Mouse (Mus musculus) left cerebral cortex, postnatal 14 days (tissue): Measurements from ENCODE around the gene Lrrc75a. TPM values are rescaled to one million over a fixed set of nuclear protein-coding genes. Genes with fewer than 3 reads are reported as not detected.
"Not testable (repeated sequence)": the region's sequence is repeated elsewhere in the genome, so short reads cannot be mapped to it uniquely, and the experiment has no call there.

ENCODE experiments used
- DNase-seq, 2 experiments: peaks; one replicate each; pipeline ENCODE4 v3.0.0; 2021 to 2022; ENCODE audit warnings: low spot score in 2 of 2, mixed read lengths in 1 of 2
- intact Hi-C: fragments of 180-260 bp; cut with DNase I; formaldehyde crosslinking; loops from one replicate; pipeline ENCODE4 v1.15.1; 2025
- long read RNA-seq, 2 experiments: library from polyadenylated mRNA; stranded (forward); transcript quantifications; one replicate each; pipeline ENCODE4 v2.0.0; 2021
- total RNA-seq, 2 experiments: library from RNA; stranded (reverse); gene quantifications; 2 replicates each; pipeline ENCODE4 v1.2.3; 2021

Lrrc75a gene
- 10 to 100 TPM; 16.4 to 16.8 TPM for total RNA-seq
- long read RNA-seq, experiment 1, transcript Lrrc75a-201 (4 exons, 1,984 nt): major isoform, 10 of 14 reads
- long read RNA-seq, experiment 1, partial matches to known transcripts: 0 of 14 reads
- long read RNA-seq, experiment 1, other reads (novel, unspliced or antisense): 3 of 14 reads
- long read RNA-seq, experiment 2, transcript Lrrc75a-201 (4 exons, 1,984 nt): major isoform, 16 of 22 reads
- long read RNA-seq, experiment 2, partial matches to known transcripts: 0 of 22 reads
- long read RNA-seq, experiment 2, other reads (novel, unspliced or antisense): 5 of 22 reads

DNA sequence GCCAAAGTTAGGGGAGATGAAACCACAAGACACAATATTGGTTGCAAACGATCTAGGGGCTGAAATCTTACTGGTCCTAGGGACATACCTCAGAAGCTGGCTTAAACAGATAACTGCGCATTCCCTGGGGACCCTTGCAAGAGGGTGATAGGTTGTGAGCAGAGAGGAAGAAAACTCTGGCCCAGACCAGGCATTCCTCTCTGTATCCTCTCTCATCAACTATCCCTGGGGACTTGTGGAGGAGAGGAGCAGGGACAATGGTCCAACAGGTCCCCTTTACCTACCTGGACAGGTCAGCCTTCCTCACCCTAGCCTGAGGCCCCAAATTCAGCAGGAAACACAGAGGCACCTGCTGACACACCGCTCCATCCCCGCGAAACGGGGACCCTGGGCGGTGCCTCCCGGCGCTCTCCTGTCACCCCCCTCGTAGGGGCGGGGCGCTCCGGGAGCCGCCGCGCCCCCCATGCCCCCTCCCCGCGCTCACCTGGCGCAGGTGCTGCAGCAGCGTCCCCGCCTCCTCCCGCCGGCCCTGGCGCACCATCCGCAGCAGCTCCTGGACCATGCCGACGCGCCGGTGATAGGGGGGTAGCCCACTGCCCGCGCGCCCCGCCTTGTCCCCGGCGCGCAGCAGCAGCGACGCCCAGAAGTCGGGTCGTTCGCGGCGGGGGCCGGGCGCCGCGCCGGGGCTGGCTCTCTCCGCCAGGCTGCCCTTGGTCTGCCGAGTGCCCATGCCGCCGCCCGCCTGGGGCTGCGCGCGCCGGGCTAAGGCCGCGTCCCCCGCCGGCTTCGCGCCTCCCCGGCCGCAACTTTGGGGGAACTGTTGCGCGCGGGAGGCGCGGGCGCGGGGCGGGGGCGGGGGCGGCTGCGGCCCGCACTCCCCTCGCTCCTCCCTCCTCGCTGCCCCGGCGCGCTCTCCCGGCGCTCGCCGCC, at the start of gene Lrrc75a:
Gene Lrrc75a, minus strand, starts transcription at position 863 of the 930 bp plus-strand sequence.
- intact Hi-C loops: loop anchor here (2.0 kb wide), 1 partner anchor 35 kb away; no protein-coding TSS in a partner anchor
- DNase-seq: peak in 1 of 2 experiments; percentile 26

DNA sequence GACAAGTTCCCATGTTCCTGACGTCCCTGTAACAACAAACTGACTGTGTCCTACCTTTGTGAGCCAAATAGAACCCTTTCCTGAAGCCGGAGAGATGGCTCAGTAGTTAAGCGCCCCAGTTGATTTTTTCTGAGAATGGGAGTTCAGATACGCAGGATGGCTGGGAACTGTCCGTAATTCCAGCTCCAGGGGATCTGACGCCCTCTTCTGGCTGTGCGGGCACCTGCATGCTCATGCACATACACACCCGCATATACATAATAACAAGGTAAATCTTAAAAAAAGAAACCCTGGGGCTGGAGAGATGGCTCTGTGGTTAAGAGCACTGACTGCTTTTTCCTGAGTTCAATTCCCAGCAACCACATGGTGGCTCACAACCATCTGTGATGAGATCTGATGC, 46.8 kb upstream of the Lrrc75a start:
- DNase-seq: no peak

DNA sequence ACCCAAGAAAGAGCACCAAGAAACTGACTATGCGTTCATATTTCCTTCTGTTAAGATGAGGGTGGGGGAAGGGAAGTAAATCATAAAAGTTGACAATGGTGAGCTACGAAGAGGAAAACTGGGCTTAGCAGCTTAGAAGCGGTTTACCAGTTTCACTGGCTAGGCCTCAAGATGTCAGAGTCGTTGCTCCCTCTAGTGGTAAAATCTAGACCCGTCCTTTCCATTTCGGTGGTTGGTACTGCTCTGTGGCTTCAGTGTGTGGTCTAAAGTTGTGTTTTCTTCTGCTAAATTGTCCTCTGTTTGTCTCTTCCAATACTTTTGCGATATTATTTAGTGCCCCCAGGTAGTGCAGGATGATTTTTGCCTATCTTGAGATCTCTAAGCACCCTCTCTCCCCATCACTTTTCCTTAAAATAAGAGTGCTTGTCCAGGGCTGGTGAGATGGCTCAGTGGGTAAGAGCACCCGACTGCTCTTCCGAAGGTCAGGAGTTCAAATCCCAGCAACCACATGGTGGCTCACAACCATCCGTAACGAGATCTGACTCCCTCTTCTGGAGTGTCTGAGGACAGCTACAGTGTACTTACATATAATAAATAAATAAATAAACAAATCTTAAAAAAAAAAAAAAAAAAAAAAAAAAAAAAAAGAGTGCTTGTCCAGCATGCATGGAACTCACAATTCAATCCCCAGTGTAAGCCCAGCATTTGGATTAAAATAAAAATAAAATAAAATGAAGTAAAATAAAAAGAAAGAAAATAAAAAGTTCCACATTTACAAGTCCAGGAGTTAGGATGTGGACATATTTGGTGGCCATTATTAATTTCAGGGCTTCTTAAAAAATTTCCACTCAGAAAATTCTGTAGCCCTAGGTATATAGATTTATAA, 45.2 kb upstream of the Lrrc75a start:
- intact Hi-C loops: no loop called here
- DNase-seq: peak; percentile 59 to 60

More for the DNA sequence above, 46.8 kb upstream of the Lrrc75a start:
- intact Hi-C loops: no loop called here

DNA sequence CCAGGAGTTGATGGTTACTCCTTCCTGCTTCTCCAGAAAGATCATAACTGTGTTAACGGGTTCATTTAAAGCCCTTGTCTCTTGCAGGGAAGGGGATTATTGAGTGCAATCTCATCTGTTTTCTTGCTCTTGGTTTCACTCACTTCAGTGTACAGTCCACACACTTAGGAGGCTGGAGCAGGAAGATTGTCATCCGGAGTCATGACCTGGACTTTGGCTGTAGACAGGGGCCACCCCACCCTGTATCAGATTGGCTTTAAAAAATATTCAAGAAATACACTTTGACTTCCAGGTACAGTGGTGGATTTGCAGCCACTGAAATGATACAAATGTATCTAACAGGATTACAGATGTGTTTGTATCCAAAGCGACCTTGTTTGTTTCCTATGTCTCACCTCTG, 43.3 kb upstream of the Lrrc75a start:
- intact Hi-C loops: no loop called here
- DNase-seq: no peak

DNA sequence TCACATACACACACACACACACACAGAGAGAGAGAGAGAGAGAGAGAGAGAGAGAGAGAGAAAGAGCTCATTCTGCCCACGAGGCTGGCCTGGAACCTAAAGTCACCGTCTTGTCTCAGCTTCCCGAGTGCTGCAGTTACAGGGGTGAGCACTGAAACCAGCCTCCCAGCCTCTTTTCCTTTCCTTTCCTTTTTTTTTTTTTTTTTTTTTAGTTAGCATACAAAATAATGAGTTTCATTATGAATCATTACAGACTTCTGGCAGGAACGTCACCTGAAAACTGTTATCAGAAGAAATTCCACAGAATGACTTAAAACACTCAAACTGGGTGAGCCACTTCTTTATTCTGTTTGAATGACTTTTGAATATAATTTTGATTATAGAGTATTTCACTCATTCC, 31.6 kb upstream of the Lrrc75a start:
- no peak for DNase-seq
- intact Hi-C loops: no loop called here

DNA sequence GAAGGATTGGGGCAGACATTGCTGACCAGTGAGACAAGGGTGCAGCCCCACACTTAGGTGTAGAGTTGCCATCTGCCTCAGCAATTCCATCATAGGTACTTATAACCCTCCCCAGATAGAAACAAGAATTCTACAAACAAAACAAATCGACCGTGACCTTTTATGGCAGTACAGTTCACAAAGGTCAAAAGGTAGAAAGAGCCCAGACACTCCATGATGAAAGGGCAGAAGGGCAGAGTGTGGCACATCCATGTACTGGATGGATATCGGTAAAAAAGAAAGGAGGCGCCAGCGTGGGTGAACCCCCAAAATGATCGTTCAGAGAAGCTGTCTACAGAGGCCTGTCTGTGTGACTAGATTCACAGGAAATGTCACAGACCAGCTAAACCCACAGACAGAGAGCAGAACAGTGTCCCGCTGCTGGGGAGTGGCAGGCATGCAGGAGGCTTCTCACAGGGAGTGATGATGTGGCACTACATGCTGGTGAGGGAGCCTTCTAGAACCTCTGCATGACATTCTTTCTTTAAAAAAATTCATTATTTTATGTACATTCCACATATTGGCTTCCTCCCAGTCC, 30.5 kb upstream of the Lrrc75a start:
- intact Hi-C loops: no loop called here
- no peak for DNase-seq

DNA sequence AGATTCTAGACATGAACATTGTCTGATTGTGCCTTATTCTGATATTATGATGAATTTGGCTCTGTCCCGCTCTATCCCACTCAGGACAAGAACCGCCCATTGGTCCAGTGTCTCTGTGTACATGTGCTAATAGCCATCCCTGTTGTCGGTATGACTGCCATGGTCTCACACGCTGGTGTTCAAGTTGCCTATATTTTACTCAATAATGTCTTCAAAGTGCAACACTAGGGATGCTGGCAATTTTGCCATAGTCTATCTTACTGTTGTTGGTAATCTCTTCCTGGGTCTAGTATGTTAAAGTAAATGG, 27.9 kb upstream of the Lrrc75a start:
- DNase-seq: no peak
- intact Hi-C loops: no loop called here

DNA sequence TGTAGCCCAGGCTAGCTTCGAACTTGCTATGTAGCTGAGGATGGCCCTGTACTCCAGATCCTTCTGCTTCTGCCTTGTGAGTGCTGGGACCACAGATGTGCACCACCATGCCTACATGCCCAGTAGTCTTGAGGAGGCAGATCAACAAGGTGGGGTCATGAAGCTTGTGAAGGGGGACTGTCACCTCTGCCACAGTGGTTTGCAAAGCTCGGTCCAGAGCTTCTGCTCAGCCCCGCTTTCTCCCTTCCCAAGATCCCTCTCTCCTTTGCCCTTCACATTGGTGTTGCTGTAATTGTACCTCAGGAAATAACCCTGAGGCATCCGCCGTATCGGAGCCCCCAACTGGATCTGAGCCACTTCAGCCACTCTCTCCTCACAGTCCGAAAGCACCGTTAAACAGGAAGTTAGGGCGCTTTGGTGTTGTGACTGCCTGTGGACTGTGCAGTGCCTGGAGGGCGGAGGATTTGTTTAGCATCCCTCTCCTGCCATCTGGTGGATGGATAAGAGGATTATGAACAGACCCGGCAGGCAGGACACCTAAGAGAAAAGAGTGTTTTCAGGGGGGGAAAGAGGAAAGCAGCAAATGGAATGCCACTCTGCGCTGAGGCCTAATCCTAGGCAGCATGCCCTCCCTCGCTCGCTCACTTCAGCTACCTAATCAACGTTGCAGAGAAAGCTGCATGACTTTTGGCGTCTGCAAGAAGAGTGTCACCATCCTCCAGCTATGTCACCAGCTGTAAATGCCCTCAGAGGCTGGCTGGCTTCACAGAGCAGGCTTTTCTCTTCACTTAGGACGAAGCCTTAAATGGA, 27.4 kb upstream of the Lrrc75a start:
- DNase-seq: peak; percentile 82 to 90
- intact Hi-C loops: loop anchor here (1.0 kb wide), 1 partner anchor 62 kb away; no protein-coding TSS in a partner anchor

DNA sequence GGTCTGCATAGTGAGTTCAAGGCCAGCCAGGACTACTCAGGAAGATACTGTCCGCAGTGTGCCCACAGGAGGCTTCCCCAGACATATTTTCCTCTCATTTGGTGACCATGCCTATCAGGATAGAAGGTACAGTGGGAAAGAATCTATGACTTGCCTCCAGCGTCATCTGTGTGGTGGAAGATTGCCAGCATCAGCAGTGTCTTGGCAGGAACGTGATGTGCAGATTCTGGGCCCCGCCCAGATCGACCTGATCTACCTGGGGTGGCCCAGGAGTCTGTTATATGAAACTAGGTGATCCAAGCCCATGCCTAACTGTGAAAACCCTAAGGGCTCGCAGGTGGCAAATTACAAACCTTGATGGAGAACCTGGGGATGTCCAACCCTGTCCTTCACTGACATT, 21.7 kb upstream of the Lrrc75a start:
- no peak for DNase-seq
- intact Hi-C loops: no loop called here

DNA sequence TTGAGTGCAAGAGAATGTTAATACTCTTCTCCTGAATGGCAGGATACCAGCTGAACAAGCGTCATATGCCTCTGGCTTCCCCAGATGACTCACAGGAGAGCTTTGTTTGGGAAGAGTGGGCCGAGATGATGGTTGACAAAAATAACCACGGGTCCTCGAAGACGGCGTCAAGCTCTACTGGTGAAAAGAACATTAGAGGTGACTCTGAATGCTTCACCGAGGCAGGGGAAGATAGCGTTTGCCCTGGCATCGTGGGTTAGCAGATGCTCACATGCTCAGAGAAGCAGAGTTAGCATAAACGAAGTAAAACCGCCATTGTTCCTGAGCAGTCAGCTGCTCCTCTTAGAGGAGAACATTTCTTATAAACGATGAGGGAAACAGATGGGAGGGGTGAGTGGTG, 21.1 kb upstream of the Lrrc75a start:
- intact Hi-C loops: no loop called here

DNA sequence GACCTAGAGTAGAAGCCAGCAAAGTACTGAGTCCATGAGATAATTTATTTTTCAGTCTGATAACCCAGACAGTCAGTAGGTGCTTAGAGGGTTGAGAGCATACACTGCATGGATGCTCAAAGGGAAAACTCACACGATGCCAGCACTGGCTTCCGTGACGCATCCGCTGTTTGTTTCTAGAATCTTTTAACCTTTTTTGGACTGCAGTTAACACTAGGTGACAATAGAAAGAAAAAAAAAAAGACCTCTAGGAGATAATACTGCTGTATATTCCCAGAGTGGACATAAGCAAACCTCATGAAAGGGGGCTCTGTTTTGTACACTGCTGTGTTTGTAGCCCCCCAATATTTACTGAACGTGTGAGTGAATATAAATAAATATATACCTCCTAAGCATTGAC, 20.7 kb upstream of the Lrrc75a start:
- DNase-seq: no peak
- intact Hi-C loops: no loop called here

More for the DNA sequence above, 21.1 kb upstream of the Lrrc75a start:
- peak; percentile 73 to 78 for DNase-seq

DNA sequence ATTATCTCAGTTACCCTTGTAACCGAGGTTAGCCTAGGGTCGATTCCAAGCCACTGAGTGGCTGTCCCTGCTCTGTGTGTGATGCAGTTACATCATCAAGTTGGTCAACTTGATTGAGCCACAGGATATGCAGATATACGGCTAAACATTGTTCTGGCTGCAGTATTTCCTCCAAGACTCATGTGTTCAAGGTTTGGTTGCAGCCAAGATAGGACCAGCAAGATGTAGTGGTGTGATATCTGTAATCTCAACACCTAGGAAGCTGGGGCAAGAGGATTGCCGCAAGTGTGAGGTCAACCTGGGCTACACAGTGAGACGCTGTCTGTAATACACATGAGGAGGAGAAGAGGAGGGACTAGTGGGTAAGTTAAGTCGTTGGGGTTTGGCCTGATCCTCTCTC, 15.9 kb upstream of the Lrrc75a start:
- no peak for DNase-seq
- intact Hi-C loops: no loop called here

DNA sequence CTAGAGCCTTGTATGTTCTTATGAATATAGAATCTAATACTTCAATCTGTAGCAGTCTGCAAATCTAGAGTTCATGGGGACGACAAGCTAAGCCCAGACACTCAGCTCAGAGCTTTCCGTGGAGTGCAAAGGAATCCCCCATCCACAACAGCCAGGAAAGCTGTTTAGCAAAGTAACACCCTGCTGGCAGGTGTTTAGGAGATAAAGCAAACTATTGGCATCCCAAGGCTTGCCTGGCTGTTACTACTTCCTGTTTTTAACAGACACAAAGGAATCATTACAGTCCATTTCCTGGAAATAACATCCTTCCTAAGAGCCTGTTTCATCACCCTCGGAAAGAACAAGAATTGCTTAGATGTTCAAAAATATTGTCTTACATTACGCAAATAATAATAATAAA, 12.6 kb upstream of the Lrrc75a start:
- intact Hi-C loops: no loop called here
- no peak for DNase-seq

DNA sequence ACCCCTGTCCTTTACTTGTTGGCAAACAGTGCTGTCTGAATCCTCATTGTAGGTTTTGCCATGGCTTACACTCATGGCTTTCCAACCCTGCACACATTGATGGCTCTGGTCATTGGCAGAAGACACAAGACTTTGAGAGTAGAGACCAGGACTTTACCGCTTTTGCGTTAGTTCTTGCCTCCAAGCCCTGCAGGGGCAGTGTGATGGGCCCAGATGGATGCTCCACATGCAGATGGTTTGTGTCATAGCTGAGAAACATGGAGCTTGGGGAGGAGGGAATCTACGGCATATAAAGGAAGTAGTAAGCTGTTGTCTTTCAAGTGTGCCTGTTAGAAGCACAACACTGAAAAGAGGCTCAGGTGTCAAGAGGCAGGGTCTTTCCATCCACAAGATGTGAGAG, 3.8 kb upstream of the Lrrc75a start:
- intact Hi-C loops: no loop called here
- no peak for DNase-seq

DNA sequence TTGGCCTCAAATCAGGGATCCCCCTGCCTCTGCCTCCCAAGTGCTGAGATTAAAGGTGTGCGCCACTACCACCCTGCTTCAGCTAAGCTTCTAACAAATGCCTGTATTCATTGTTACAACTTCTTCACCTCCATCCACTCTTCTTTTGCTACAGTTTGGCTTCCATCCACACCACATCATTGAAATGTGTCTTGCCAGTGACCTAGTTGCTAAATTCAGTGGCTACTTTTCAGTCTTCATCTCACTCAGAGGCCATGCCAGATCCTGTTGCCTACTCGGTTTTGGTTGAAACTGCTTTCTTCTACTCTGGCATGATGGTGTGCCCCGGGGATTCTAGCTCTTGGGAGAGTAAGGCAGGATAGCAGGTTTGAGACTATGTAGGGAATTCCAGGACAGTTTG, 3.2 kb upstream of the Lrrc75a start:
- no peak for DNase-seq
- intact Hi-C loops: no loop called here

DNA sequence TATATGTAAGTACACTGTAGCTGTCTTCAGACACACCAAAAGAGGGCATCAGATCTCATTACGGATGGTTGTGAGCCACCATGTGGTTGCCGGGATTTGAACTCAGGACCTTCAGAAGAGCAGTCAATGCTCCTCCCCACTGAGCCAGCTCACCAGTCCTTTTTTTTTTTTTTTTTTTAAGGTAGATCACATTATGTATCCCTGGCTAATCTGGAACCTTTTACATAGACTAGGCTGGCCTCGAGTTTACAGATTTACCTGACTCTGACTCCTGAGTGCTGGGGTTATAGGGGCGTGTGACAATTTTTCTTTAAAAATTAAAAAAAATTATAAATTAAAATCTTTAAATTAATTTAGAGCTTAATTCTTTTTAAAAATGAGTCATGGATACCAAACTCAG, 1.5 kb upstream of the Lrrc75a start:
- intact Hi-C loops: loop anchor here (2.0 kb wide), 1 partner anchor 37 kb away; no protein-coding TSS in a partner anchor
- DNase-seq: not testable (repeated sequence)

DNA sequence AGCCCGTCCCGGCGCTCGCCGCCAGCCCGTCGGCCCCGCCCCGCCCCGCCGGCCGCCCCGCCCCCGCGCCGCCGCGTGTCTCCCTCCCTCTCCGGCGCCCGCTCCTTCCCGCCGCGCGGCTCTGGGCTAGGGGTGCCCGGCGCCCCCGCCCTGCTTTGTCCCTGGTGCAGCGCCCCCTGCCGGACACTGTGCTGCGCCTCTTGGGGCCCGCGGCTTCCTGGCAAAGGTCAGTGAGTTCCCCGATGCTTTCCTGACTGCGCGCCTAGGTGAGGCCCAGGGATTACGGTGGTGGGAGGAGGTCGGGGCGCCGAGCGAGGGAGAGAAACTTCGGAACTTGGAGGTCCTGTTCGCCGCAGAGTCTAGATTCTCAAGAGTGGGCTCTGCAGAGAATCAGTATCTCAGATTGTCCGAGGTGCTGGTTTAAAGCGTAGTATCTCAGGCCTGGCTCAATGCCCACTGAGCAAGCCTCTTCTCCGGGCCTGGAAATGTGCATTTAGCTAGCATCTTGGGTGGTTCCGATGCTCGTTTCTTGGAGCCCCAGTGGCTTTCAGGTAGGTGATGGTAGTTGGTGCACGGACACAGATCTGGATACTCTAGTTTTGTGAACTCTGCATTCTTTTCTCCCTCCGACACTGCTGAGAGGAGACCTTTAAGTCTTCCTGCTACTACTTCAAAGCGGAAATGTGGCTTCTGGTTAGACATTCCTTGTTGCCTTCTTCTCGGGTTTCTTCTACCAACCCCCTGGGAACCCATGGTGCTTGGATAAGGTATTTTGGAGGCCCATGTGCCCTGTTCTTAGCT, 468 bp upstream of the Lrrc75a start, which contains the start of gene Mmgt2:
Gene Mmgt2, plus strand, starts transcription at position 74 of the 801 bp plus-strand sequence.
- intact Hi-C loops: loop anchor here (2.0 kb wide), 1 partner anchor 36 kb away; no protein-coding TSS in a partner anchor
- peak; percentile 84 to 89 for DNase-seq
